Mouse (Mus musculus) midbrain, embryonic 12.5 days (tissue): ENCODE data around the gene Secisbp2l. TPM values are rescaled to one million over a fixed set of nuclear protein-coding genes. Genes with fewer than 3 reads are reported as not detected.

Experiments used
- ATAC-seq: fragments of 200-750 bp; cut with Nextera tagmentation; 2 replicates; pipeline ENCODE4 v1.8.0; 2017; ENCODE audit warnings: low read depth, moderate TSS enrichment, moderate library complexity; ENCODE audit not compliant: low FRiP score
- H3K27ac ChIP-seq: fragments of 300-500 bp; sonication (generic); replicated peaks from 2 replicates; pipeline ENCODE4 v1.5.1; 2016; ENCODE audit warnings: mild to moderate bottlenecking
- H3K27me3 ChIP-seq: fragments of 300-500 bp; sonication (generic); 2 replicates; pipeline ENCODE4 v1.6.1; 2016; ENCODE audit warnings: mild to moderate bottlenecking
- H3K36me3 ChIP-seq: fragments of 300-500 bp; sonication (generic); 2 replicates; pipeline ENCODE4 v1.6.1; 2016
- H3K4me1 ChIP-seq: fragments of 300-500 bp; sonication (generic); 2 replicates; pipeline ENCODE4 v1.6.1; 2016
- H3K4me2 ChIP-seq: fragments of 300-500 bp; sonication (generic); replicated peaks from 2 replicates; pipeline ENCODE4 v1.6.1; 2016; ENCODE audit warnings: mild to moderate bottlenecking, moderate library complexity
- H3K4me3 ChIP-seq: fragments of 300-500 bp; sonication (generic); 2 replicates; pipeline ENCODE4 v1.5.1; 2016; ENCODE audit warnings: mild to moderate bottlenecking
- H3K9ac ChIP-seq: fragments of 300-500 bp; sonication (generic); replicated peaks from 2 replicates; pipeline ENCODE4 v1.6.1; 2016; ENCODE audit warnings: mild to moderate bottlenecking, moderate library complexity
- H3K9me3 ChIP-seq: fragments of 300-500 bp; sonication (generic); 2 replicates; pipeline ENCODE4 v1.6.1; 2016; ENCODE audit warnings: mild to moderate bottlenecking
- WGBS: fragments of 180-500 bp; shearing (Covaris S2); methylation state at CpG from one replicate; pipeline ENCODE4 v1.1.7; 2016; 5-methylcytosine and 5-hydroxymethylcytosine counted together
- polyA plus RNA-seq: library from polyadenylated mRNA; unstranded; fragments of >200 nt; fragmentation: Nextera tagmentation; extraction: Ambion mirVana; gene quantifications from 2 replicates; pipeline ENCODE4 v1.2.1, GENCODE M21; 2016

The Secisbp2l gene
- 28.1 and 30.5 TPM in 2 replicates for polyA plus RNA-seq

- 0% methylated on average over 26 of the region's 28 CpGs for WGBS
- peak within 1 kb of the TSS; percentile 93 for H3K4me3 ChIP-seq
- H3K9me3 ChIP-seq = no peaks in the 10 kb centered on the region
- H3K4me1 ChIP-seq = peaks cover 19% of the 10 kb centered on the region
- 0 out of 2 replicates have a peak, but pooled peaks cover 6% of the 10 kb centered on the region for H3K27me3 ChIP-seq
- peak within 1 kb of the TSS; percentile 58 for H3K4me2 ChIP-seq
- peak within 1 kb of the TSS; percentile 90 for H3K9ac ChIP-seq
- H3K36me3 ChIP-seq = no peaks in the 10 kb centered on the region
- ATAC-seq = peak; percentile 97
- peak within 1 kb of the TSS; percentile 81 for H3K27ac ChIP-seq
Observed at GRCm38 (mm10) chr2:125782719-125783109, at the start of gene Secisbp2l. TSS of gene Secisbp2l (minus strand) at chr2:125782870.

GRCm38 (mm10) chr2:125829924-125830323 is 47.3 kb upstream of the Secisbp2l start:
- Histone ChIP-seq H3K36me3 (peaks cover 44% of the 10 kb centered on the region), H3K4me1 (no peaks in the 10 kb centered on the region), H3K27ac (no peak overlapping the region), H3K27me3 (no peaks in the 10 kb centered on the region), H3K9ac (no peak overlapping the region), H3K9me3 (no peaks in the 10 kb centered on the region), H3K4me2 (no peak overlapping the region), H3K4me3 (no peak overlapping the region)
- no peak for ATAC-seq
- 99% methylated on average over 2 of the region's 2 CpGs for WGBS

DNA sequence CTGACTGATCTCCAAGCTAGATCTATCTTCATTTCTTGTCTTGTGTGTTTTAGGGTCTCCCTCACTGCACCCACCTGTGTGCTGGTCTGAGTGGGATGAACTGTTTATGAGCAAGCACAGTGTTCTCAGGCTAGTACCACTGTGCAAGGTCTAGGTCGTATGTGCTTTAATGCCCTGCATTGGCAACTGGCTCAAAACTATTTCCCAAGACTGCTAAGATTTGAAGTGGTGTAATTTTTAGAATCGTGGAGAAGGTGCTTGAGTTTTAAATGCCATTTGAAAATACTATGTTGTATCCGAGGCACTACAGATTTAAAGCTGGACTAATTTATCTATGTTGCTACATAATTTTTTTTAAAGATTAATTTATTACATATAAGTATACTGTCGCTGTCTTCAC is 45.2 kb upstream of the Secisbp2l start:
- Histone ChIP-seq H3K9me3 (no peaks in the 10 kb centered on the region), H3K4me2 (no peak overlapping the region), H3K36me3 (peaks cover 24% of the 10 kb centered on the region), H3K9ac (no peak overlapping the region), H3K27me3 (no peaks in the 10 kb centered on the region), H3K4me3 (no peak overlapping the region), H3K4me1 (no peaks in the 10 kb centered on the region), H3K27ac (no peak overlapping the region)
- 92% methylated on average over 4 of the region's 4 CpGs for WGBS
- no peak for ATAC-seq

GRCm38 (mm10) chr2:125826201-125826600 is 43.5 kb upstream of the Secisbp2l start:
- Histone ChIP-seq H3K4me3 (no peak overlapping the region), H3K9me3 (no peaks in the 10 kb centered on the region), H3K4me2 (no peak overlapping the region), H3K27ac (no peak overlapping the region), H3K36me3 (peaks cover 8% of the 10 kb centered on the region), H3K27me3 (no peaks in the 10 kb centered on the region), H3K4me1 (no peaks in the 10 kb centered on the region), H3K9ac (no peak overlapping the region)
- 57% methylated on average over 4 of the region's 4 CpGs for WGBS
- ATAC-seq = no peak

DNA sequence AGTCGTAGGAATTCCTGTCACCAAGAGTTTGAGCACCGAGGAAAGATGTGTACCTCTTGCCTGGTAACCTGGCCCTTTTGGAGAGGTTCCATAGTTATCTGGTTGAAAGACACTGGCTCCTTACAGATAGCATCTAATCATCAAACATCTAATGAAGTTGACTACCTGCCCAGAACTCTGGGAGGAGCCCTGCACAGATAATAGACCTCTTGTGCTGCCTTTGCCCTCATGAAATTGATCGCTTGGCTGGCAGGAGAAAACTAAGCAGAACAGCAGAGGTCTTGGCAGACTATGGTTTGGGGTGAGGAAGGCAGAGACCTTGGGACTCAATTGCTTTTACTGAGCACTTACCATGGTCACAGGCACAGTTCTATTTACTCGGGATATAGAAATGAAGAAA is 37.7 kb upstream of the Secisbp2l start:
- Histone ChIP-seq H3K4me3 (no peak overlapping the region), H3K4me1 (no peaks in the 10 kb centered on the region), H3K36me3 (no peaks in the 10 kb centered on the region), H3K27me3 (no peaks in the 10 kb centered on the region), H3K4me2 (no peak overlapping the region), H3K9me3 (no peaks in the 10 kb centered on the region), H3K27ac (no peak overlapping the region), H3K9ac (no peak overlapping the region)
- WGBS = 90% methylated on average over 4 of the region's 4 CpGs
- ATAC-seq = no peak

GRCm38 (mm10) chr2:125813972-125814595 is 31.4 kb upstream of the Secisbp2l start:
- H3K9ac ChIP-seq = no peak overlapping the region
- no peak overlapping the region for H3K4me2 ChIP-seq
- no peaks in the 10 kb centered on the region for H3K36me3 ChIP-seq
- no peaks in the 10 kb centered on the region for H3K27me3 ChIP-seq
- H3K27ac ChIP-seq = no peak overlapping the region
- H3K4me1 ChIP-seq = no peaks in the 10 kb centered on the region
- ATAC-seq = no peak
- H3K9me3 ChIP-seq = no peaks in the 10 kb centered on the region
- no peak overlapping the region for H3K4me3 ChIP-seq
- WGBS = 77% methylated on average over 9 of the region's 9 CpGs

DNA sequence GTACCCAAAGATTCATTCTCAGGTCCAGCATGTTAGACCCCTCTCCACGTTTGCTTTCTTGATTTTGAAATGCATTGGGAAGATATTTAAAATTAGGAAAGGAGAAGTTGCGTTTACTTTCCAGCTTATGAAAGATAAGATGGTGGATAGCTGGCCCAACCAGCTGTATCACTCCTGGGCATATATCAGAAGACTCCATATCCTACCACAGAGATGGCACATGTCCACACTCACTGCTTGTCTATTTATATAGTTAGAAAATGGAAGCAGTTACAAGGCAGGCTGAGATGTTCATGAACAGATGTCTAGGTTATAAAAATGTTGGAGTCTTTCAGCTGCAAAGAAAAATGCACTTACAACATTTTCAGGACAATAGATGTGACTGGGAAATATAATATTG is 28.7 kb upstream of the Secisbp2l start:
- Histone ChIP-seq H3K9me3 (peaks cover 2% of the 10 kb centered on the region; the same call in 1 of the 2 replicates), H3K9ac (no peak overlapping the region), H3K27ac (no peak overlapping the region), H3K27me3 (no peaks in the 10 kb centered on the region), H3K36me3 (no peaks in the 10 kb centered on the region), H3K4me3 (no peak overlapping the region), H3K4me1 (no peaks in the 10 kb centered on the region), H3K4me2 (no peak overlapping the region)
- ATAC-seq = no peak
- WGBS = 82% methylated on average over 2 of the region's 2 CpGs

GRCm38 (mm10) chr2:125809551-125809950 is 26.9 kb upstream of the Secisbp2l start:
- ATAC-seq = no peak

GRCm38 (mm10) chr2:125805826-125806225 is 23.2 kb upstream of the Secisbp2l start:
- no peak overlapping the region for H3K4me3 ChIP-seq
- no peaks in the 10 kb centered on the region for H3K4me1 ChIP-seq
- no peak overlapping the region for H3K4me2 ChIP-seq
- no peak overlapping the region for H3K27ac ChIP-seq
- peaks cover 8% of the 10 kb centered on the region; the same call in 1 of the 2 replicates for H3K9me3 ChIP-seq
- no peaks in the 10 kb centered on the region for H3K27me3 ChIP-seq
- H3K9ac ChIP-seq = no peak overlapping the region
- ATAC-seq = no peak
- no peaks in the 10 kb centered on the region for H3K36me3 ChIP-seq
- 68% methylated on average over 1 of the region's 1 CpGs for WGBS

More at GRCm38 (mm10) chr2:125809551-125809950, 26.9 kb upstream of the Secisbp2l start:
- H3K4me2 ChIP-seq = no peak overlapping the region
- H3K9me3 ChIP-seq = peaks cover 8% of the 10 kb centered on the region; the same call in 1 of the 2 replicates
- no peak overlapping the region for H3K9ac ChIP-seq
- H3K27ac ChIP-seq = no peak overlapping the region
- H3K4me3 ChIP-seq = no peak overlapping the region
- WGBS = 78% methylated on average over 7 of the region's 7 CpGs
- no peaks in the 10 kb centered on the region for H3K27me3 ChIP-seq
- H3K4me1 ChIP-seq = no peaks in the 10 kb centered on the region
- no peaks in the 10 kb centered on the region for H3K36me3 ChIP-seq

- Histone ChIP-seq H3K4me2 (no peak overlapping the region), H3K36me3 (no peaks in the 10 kb centered on the region), H3K27ac (no peak overlapping the region), H3K9ac (no peak overlapping the region), H3K9me3 (peaks cover 8% of the 10 kb centered on the region; the same call in 1 of the 2 replicates), H3K4me1 (no peaks in the 10 kb centered on the region), H3K27me3 (no peaks in the 10 kb centered on the region), H3K4me3 (no peak overlapping the region)
- ATAC-seq = no peak
- 80% methylated on average over 4 of the region's 4 CpGs for WGBS
Observed at GRCm38 (mm10) chr2:125801947-125802346, 19.3 kb upstream of the Secisbp2l start.

- 73% methylated on average over 8 of the region's 8 CpGs for WGBS
- no peak overlapping the region for H3K9ac ChIP-seq
- no peak overlapping the region for H3K4me3 ChIP-seq
- H3K27me3 ChIP-seq = no peaks in the 10 kb centered on the region
- H3K9me3 ChIP-seq = peaks cover 3% of the 10 kb centered on the region; the same call in 1 of the 2 replicates
- H3K4me1 ChIP-seq = no peaks in the 10 kb centered on the region
- ATAC-seq = no peak
- no peak overlapping the region for H3K4me2 ChIP-seq
- no peaks in the 10 kb centered on the region for H3K36me3 ChIP-seq
- no peak overlapping the region for H3K27ac ChIP-seq
Observed at GRCm38 (mm10) chr2:125801038-125801437, 18.4 kb upstream of the Secisbp2l start.

- Histone ChIP-seq H3K4me1 (no peaks in the 10 kb centered on the region), H3K4me2 (no peak overlapping the region), H3K36me3 (no peaks in the 10 kb centered on the region), H3K27ac (no peak overlapping the region), H3K9ac (no peak overlapping the region), H3K9me3 (no peaks in the 10 kb centered on the region), H3K4me3 (no peak overlapping the region), H3K27me3 (no peaks in the 10 kb centered on the region)
- 77% methylated on average over 4 of the region's 4 CpGs for WGBS
- ATAC-seq = no peak
Observed at GRCm38 (mm10) chr2:125800428-125800827, 17.8 kb upstream of the Secisbp2l start.

- no peak overlapping the region for H3K4me3 ChIP-seq
- ATAC-seq = no peak
- no peak overlapping the region for H3K27ac ChIP-seq
- no peaks in the 10 kb centered on the region for H3K36me3 ChIP-seq
- no peaks in the 10 kb centered on the region for H3K4me1 ChIP-seq
- H3K9me3 ChIP-seq = no peaks in the 10 kb centered on the region
- no peak overlapping the region for H3K4me2 ChIP-seq
- H3K27me3 ChIP-seq = no peaks in the 10 kb centered on the region
- H3K9ac ChIP-seq = no peak overlapping the region
Observed at GRCm38 (mm10) chr2:125797872-125798271, 15.2 kb upstream of the Secisbp2l start.
